Mouse (Mus musculus) embryonic fibroblast, embryonic 13.5 days (primary cell): Measurements from ENCODE around the gene Ero1lb.
"Not testable (repeated sequence)": the region's sequence is repeated elsewhere in the genome, so short reads cannot be mapped to it uniquely, and the experiment has no call there.

Experiments
- CTCF ChIP-seq: IDR thresholded peaks from 2 replicates; pipeline ENCODE4 v1.5.1; 2011; ENCODE audit warnings: mild to moderate bottlenecking, control low read depth, low read length, moderate library complexity, borderline replicate concordance; ENCODE audit not compliant: insufficient read depth
- POLR2A ChIP-seq: IDR thresholded peaks from 2 replicates; pipeline ENCODE4 v1.6.1; 2011; ENCODE audit warnings: low read depth, mild to moderate bottlenecking, control low read depth, low read length, moderate library complexity

GRCm38 (mm10) chr13:12619808-12620207, 54.1 kb downstream of the Ero1lb start:
- not testable (repeated sequence) for TF ChIP-seq CTCF, POLR2A
